ENCODE assay signal across 8 mouse cellular contexts in genomic region chr9:106288864-106289263, GRCm38 (mm10). TPM values are rescaled to one million over a fixed set of nuclear protein-coding genes. Genes with fewer than 3 reads are reported as not detected.
DNase-seq lines count a peak whose midpoint lies in the region; ATAC-seq and TF ChIP-seq lines count a peak whose summit lies in the region.

No protein-coding gene starts in this region.

- WGBS in embryonic facial prominence, embryonic 13.5 days = 22% methylated on average over 3 of the region's 3 CpGs
- WGBS in kidney, embryonic 14.5 days = 22% methylated on average over 3 of the region's 3 CpGs
- WGBS in stomach, postnatal 0 days = 25% methylated on average over 3 of the region's 3 CpGs

- no peak overlapping the region for H3K4me3 ChIP-seq in embryonic facial prominence, embryonic 13.5 days
- no peak overlapping the region for H3K4me3 ChIP-seq in kidney, embryonic 14.5 days (ENCODE audit: low read length)
- no peak overlapping the region for H3K4me3 ChIP-seq in stomach, postnatal 0 days (ENCODE audit: low read depth, low read length)

- H3K27ac ChIP-seq in embryonic facial prominence, embryonic 13.5 days = no peak overlapping the region
- no peak overlapping the region for H3K27ac ChIP-seq in kidney, embryonic 14.5 days (ENCODE audit: low read depth, low read length)
- H3K27ac ChIP-seq in stomach, postnatal 0 days (replicated peaks) = no peak overlapping the region

- no peaks in the 10 kb centered on the region for H3K9me3 ChIP-seq in embryonic facial prominence, embryonic 13.5 days
- no peaks in the 10 kb centered on the region for H3K9me3 ChIP-seq in kidney, embryonic 14.5 days (ENCODE audit: control insufficient read depth, low read length)
- H3K9me3 ChIP-seq in stomach, postnatal 0 days (ENCODE audit: control insufficient read depth, low read length) = no peaks in the 10 kb centered on the region

- no peaks in the 10 kb centered on the region for H3K4me1 ChIP-seq in embryonic facial prominence, embryonic 13.5 days
- H3K4me1 ChIP-seq in kidney, embryonic 14.5 days (ENCODE audit: control insufficient read depth, insufficient read depth, low read length) = no peaks in the 10 kb centered on the region
- H3K4me1 ChIP-seq in stomach, postnatal 0 days (replicated peaks; ENCODE audit: control insufficient read depth, insufficient read depth) = no peaks in the 10 kb centered on the region

- no peak overlapping the region for H3K4me2 ChIP-seq in embryonic facial prominence, embryonic 13.5 days
- no peak overlapping the region for H3K4me2 ChIP-seq in kidney, embryonic 14.5 days (replicated peaks; ENCODE audit: low read depth, low read length)
- H3K4me2 ChIP-seq in stomach, postnatal 0 days (replicated peaks; ENCODE audit: low read depth) = no peak overlapping the region

- TF ChIP-seq CTCF in stomach, postnatal 0 days (IDR thresholded peaks at IDR 0.05; ENCODE audit: low read depth) = peak; percentile 93

- TF ChIP-seq EP300 in stomach, postnatal 0 days (optimal IDR thresholded peaks at IDR 0.05) = no peak

- H3K27me3 ChIP-seq in embryonic facial prominence, embryonic 13.5 days = no peaks in the 10 kb centered on the region
- no peaks in the 10 kb centered on the region for H3K27me3 ChIP-seq in kidney, embryonic 14.5 days (ENCODE audit: control insufficient read depth, insufficient read depth, low read length)
- no peaks in the 10 kb centered on the region for H3K27me3 ChIP-seq in stomach, postnatal 0 days (ENCODE audit: control insufficient read depth, insufficient read depth, low read length)

- ATAC-seq in embryonic facial prominence, embryonic 13.5 days (ENCODE audit: insufficient number of reproducible peaks, insufficient read depth, low FRiP score, low TSS enrichment, low read depth) = peak; percentile 65; the same call in 1 of the 2 replicates
- peak; percentile 73; the same call in 1 of the 2 replicates for ATAC-seq in kidney, embryonic 14.5 days (ENCODE audit: low FRiP score, low TSS enrichment)
- ATAC-seq in stomach, postnatal 0 days (ENCODE audit: low FRiP score, low TSS enrichment) = peak; percentile 82

- peak; percentile 77 to 82 for DNase-seq in B cell, adult 2 months
- DNase-seq in adrenal gland, postnatal 14 days = peak; percentile 85
- peak; percentile 58 for DNase-seq in heart, adult 8-10 months (ENCODE audit: low spot score)
- peak; percentile 73 for DNase-seq in liver
- peak; percentile 36 to 66 for DNase-seq in natural killer cell, adult 2 months (ENCODE audit: low spot score in 2 of 2)
- peak; percentile 83 for DNase-seq in stomach, postnatal 0 days (ENCODE audit: low spot score)

- H3K9ac ChIP-seq in embryonic facial prominence, embryonic 13.5 days = no peak overlapping the region
- H3K9ac ChIP-seq in kidney, embryonic 14.5 days (ENCODE audit: low read depth, low read length) = no peak overlapping the region
- no peak overlapping the region for H3K9ac ChIP-seq in stomach, postnatal 0 days (ENCODE audit: low read length)

- peaks cover 55% of the 10 kb centered on the region for H3K36me3 ChIP-seq in embryonic facial prominence, embryonic 13.5 days
- H3K36me3 ChIP-seq in kidney, embryonic 14.5 days (ENCODE audit: control insufficient read depth, insufficient read depth, low read length) = peaks cover 32% of the 10 kb centered on the region
- peaks cover 8% of the 10 kb centered on the region; the same call in 1 of the 2 replicates for H3K36me3 ChIP-seq in stomach, postnatal 0 days (ENCODE audit: control insufficient read depth, insufficient read depth, low read length)

RNA-seq across cellular contexts. Expression of gene Poc1a, which starts 8.0 kb away (rescaled TPM):
- 7.9 and 8.3 TPM in 2 replicates for total RNA-seq in adrenal gland, postnatal 14 days (2021)
- polyA plus RNA-seq in embryonic facial prominence, embryonic 13.5 days (2015; fragmentation: Nextera tagmentation; extraction: Ambion mirVana) = 22.9 and 26.0 TPM in 2 replicates
- 1 to 10 TPM; 3.2 to 4.9 (median 4.7) TPM for total RNA-seq in heart, adult 8-10 months (2022)
- polyA plus RNA-seq in kidney, embryonic 14.5 days (2014; fragmentation: Nextera tagmentation; extraction: Ambion mirVana) = 25.6 and 29.1 TPM in 2 replicates
- polyA plus RNA-seq in stomach, postnatal 0 days (2015; fragmentation: Nextera tagmentation; extraction: Ambion mirVana) = 13.0 and 13.3 TPM in 2 replicates

RNA-seq across cellular contexts. Expression of gene Alas1, which starts 40.4 kb away (rescaled TPM):
- total RNA-seq in adrenal gland, postnatal 14 days (2021) = 1,325 and 1,932 TPM in 2 replicates
- 97.7 and 108 TPM in 2 replicates for polyA plus RNA-seq in embryonic facial prominence, embryonic 13.5 days (2015; fragmentation: Nextera tagmentation; extraction: Ambion mirVana)
- total RNA-seq in heart, adult 8-10 months (2022) = 100 to 1,000 TPM; 335 to 477 (median 407) TPM
- polyA plus RNA-seq in kidney, embryonic 14.5 days (2014; fragmentation: Nextera tagmentation; extraction: Ambion mirVana) = 71.8 and 95.3 TPM in 2 replicates
- 145 and 152 TPM in 2 replicates for polyA plus RNA-seq in stomach, postnatal 0 days (2015; fragmentation: Nextera tagmentation; extraction: Ambion mirVana)
